Mouse (Mus musculus) testis, postnatal 14 days (tissue): ENCODE measurements around the gene Mybphl.

ENCODE experiments used
- DNase-seq: peaks from one replicate; pipeline ENCODE4 v3.0.0; 2021; ENCODE audit warnings: low spot score

The Mybphl gene

DNA sequence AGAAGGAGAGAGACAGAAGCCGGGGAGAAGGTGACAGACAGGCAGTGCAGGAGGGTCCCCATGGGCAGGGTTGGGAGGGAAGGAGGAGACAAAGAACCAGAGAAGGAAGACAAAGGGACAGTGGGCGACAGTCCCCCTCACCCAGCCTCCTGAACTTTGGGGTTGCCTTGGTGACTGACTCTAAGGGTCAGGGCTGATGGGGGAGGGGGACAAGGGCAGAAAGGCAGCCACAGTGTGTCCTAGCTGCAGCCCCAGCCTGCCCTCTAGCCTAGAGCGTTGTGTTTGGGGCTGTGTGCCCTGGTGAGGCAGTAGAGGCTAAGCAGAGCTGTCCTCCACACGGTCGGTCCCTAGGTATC is 45.6 kb downstream of the Mybphl start:
- no peak for DNase-seq

DNA sequence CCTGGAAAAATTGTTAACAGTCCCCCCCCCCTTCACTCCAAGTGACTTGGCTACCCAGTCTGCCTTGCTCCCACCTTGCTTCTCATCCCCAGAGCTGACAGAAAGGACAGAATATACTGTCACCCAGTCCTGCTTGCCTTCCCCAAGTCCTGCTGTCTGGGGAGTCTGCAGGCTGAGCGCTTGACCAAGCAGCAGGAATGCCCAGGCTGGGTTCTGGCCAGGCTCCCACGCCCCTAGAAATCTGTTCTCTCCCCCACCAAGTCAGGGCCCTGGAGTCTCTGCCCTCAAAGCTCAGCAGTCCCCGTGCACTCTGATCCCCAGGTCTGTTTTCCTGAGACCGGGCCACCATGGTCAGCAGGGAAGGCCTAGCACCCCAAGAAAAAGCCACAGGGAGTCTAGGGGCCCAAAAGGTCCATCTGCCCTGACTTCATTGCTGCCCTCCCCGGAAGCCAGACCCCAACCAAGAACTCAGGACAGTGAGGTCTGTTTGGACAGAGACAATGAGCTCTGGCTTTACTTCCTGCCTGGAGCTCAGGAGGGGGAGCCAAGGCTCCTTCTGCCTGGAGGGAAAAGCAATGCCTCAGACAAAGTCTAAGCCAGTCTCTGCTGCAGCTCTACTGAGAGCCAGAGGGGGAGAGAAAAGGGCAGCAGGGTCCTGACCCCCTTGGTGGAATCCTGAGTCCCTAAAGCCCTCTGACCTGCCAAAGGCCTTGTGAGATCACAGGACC is 46.5 kb downstream of the Mybphl start:
- DNase-seq = no peak

DNA sequence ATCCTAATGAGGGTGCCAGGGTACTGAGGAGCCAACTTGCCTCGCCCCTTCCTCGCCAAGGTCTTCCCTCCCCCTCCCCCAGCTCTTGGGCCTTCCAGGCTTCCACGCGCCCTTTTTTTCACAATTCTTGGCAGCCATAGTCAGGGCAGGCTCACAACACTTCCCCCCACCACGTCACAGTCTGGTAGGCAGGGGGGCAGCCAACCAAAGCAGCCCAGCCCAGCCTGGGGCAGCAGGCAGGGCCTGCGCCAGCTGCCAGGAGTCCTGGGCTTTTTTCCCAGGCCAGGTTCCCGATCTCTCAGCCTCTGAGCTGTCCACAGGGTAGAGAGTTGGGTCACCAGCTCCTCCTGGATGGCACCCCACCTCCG is 47.0 kb downstream of the Mybphl start:
- peak; percentile 44 for DNase-seq

DNA sequence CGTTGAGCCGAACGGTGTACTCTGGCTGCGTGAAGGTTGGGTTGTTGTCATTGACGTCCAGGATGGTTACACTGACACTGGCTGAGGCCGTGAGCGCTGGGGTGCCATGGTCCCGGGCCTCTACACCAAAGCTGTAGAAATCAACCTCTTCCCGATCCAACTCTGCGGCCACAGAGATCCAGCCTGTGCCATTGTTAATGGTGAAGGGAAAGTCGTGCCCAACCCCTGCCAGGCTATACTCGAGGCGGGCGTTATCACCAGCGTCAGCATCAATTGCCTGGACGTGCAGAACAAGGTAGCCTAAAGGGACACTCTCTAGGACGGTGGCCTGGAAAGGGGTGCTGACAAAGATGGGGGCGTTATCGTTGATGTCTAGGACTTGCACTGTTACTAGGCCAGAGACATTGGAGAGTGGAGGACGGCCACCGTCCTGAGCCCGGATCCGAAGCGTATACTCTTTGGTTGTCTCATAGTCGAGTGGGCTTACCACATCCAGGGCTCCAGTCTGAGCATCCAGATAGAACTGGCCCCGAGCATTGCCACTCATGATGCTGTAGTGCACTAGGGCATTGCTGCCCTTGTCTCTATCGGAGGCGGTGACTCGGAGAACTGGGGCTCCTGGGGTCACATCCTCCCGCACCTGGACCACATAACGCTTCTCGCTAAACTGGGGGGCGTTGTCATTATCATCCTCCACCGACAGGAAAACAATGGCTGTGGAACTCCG is 49.1 kb downstream of the Mybphl start:
- no peak for DNase-seq

DNA sequence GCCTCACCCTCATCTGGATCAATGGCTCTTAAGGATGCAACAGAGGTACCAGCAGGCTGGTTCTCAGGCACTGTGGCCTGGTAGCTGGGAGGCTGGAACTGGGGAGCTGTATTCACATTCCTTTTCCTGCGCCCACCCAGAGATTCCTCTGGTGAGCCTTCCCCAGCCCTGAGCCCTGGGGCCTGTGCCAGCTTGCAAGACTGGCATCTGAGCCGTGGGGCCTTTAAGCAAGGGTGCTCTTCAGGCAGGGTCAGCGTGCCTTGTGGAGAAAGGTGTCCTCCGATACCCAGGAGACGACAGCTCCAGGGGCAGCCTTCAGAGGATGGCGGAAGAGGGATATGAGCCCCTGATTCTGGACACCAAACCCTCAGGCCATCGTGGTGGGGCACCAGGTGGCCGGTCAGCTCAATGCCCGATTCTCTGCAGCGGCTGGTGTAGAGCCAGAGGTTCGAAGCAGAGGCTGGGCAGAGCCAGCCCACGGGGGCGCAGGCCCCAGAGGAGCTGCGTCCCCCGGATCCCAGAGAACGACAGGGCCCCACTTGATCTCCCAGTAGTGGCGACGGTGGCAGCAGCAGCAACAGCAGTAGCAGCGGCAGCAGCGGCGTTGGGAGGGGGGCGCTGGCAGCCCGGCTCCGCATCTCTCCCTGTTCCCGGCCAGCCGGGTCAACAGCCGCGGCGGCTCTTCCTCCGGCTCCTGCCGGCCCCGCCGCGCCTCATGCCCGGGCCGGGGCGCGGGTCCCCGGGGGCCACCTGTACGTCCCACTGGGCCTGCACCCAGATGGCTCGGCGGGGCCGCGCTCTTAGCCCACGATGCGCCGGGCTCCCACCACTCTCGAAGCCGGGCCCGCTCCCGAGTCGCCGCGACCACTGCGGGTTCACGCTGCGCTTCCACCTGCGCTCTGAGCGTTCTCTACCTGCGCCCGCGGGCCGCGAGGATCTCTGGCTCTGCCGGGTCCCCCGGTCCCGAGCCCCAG is 50.4 kb downstream of the Mybphl start, which contains the start of gene Celsr2:
Gene Celsr2, minus strand, starts transcription at position 696 of the 974 bp plus-strand sequence.
- DNase-seq = peak; percentile 33

DNA sequence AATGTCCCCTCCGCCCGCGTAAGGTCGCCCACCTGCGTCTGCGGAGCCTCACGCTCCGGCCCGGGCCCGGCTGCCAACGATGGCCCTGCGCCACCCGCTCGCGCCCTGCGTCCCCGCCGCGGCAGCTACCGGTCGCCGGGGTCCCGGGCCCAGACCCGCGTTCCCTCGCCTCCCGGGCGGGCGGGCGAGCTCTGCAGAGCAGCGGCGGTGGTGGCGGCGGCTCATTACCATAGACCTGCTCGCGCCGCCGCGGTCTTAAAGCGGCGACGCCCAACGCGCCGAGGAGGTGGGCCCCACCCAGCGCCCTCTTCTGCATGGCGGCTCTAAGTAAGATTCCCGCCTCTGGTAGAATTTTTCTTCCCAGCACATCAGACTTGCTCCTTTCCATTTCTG is 51.1 kb downstream of the Mybphl start:
- DNase-seq = peak; percentile 81

DNA sequence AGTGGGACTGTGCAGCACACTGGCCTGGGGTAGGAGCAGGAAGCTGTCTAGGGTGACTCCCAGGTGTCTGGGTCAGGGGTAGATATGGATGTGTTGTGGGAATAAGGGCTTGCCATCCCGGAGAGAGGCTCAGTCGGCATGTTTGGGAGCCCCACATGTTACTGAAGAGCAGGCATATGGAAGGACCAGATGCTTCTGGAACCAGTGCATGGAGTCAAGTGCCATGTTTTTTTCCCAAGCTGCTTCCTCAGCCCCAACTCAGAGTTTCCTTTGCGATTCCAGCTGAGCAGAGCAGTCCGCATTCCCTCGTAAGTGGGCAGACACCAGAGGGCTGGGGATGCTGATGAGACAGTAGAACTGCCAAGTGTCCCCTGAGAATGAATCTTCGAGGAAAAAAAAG is 58.3 kb downstream of the Mybphl start:
- DNase-seq = no peak

DNA sequence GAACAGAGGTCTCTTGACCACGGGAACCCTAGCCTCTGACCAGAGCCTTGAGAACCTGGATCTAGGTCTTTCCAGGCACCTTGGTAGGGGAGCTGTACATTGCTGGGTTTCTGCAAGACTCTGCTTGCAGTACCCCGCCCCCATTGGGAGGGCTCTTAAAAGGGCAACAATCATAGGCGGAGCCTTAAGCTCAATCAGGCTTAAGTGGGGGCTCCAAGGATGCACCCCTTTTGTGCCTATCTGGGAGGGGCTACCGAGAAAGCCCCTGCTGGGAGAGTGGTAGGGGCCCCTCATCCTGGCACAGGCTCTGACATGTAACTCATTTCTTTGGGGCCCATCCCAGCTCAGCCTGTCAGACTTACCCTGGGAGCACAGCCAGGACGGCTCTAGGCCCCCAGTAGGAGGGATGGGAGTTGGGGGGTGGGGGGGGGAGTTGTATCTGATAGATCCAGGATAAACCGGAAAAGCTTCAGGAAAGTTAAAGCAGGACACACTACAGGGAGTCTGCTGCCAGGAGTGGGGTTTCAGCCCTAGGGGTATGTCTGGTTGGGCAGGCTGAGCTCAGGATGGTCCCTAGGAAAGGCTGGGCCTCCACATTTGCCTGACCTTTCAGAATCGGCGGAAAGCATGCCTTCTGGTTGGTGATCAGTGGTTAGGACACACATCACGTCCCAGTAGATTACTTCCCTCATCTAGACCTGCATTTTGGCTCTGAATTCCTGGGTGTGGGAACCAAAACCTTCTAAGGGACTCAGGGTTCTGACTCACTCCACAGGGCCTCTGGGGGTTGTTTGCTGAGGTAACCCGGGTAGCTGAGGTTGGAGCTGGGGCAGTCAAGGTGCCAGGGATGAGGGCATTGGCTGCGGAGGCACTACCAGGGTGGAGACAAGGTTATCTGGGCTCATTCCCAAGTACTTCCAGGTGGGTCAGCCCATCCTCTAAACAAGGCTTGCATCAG is 59.4 kb downstream of the Mybphl start:
- DNase-seq = no peak

DNA sequence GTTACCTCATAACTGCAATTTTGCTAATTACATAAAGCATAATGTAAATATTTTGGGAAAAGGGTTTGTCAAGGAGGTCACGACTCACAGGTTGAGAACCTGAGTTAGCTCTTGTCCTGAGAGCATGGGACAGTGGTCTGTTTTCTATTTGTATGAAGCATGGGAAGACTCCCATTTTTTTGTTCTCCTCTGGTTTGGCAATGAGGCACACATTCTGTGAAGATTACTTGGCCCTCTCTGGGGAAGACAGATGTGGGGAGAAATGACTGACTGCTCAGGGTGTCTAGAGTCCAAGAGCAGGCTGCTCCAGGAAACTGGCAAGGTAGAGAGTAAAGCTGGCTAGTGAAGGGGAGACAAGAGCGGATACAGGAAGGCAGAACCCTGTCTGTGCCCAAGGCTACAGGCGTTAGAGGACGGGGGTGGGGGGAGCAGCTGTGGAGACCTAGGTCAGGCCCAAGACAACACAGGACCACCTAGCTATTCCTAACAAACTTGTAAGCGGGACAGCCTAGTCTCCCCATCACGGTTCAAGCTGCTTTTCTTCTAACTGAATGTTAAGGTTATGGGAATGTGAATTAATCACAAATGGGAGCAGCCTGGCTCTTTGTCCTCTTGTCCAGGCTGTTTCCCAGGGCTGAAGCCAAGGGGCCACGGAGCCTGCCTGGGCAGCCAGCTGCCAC is 60.4 kb downstream of the Mybphl start:
- no peak for DNase-seq

DNA sequence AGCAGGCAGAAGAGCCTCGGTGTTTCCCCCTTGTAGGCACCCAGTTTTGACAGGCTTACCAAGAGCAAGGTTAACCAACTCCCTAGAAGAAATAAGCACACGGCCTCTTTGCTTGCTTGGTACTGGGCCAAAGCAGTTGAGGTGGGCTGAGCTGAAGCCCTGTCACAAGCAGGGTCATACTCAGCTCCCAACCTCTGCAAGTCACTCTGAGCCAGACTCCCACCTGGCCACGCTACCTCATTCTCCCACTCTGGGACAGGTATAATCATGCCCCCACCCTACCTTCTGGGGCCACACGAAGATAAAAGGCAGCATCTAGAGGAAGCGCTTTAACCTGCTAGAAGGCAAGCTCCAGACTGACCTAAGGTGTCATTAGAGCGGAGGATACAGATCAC is 60.9 kb downstream of the Mybphl start:
- DNase-seq = no peak
